Mouse (Mus musculus) hindbrain, embryonic 12.5 days (tissue): ENCODE data around the gene Smim6. TPM values are rescaled to one million over a fixed set of nuclear protein-coding genes. Genes with fewer than 3 reads are reported as not detected.

Experiments used
- ATAC-seq: fragments of 200-750 bp; cut with Nextera tagmentation; 2 replicates; pipeline ENCODE4 v1.8.0; 2017; ENCODE audit warnings: moderate TSS enrichment; ENCODE audit not compliant: low FRiP score
- H3K27ac ChIP-seq: fragments of 300-500 bp; sonication (generic); 2 replicates; pipeline ENCODE4 v1.5.1; 2016; ENCODE audit warnings: mild to moderate bottlenecking
- H3K27me3 ChIP-seq: fragments of 300-500 bp; sonication (generic); 2 replicates; pipeline ENCODE4 v1.6.1; 2016; ENCODE audit warnings: mild to moderate bottlenecking
- H3K36me3 ChIP-seq: fragments of 300-500 bp; sonication (generic); 2 replicates; pipeline ENCODE4 v1.6.1; 2016; ENCODE audit warnings: mild to moderate bottlenecking
- H3K4me1 ChIP-seq: fragments of 300-500 bp; sonication (generic); 2 replicates; pipeline ENCODE4 v1.6.1; 2016
- H3K4me2 ChIP-seq: fragments of 300-500 bp; sonication (generic); replicated peaks from 2 replicates; pipeline ENCODE4 v1.6.1; 2016; ENCODE audit warnings: mild to moderate bottlenecking
- H3K4me3 ChIP-seq: fragments of 300-500 bp; sonication (generic); 2 replicates; pipeline ENCODE4 v1.5.1; 2016; ENCODE audit warnings: mild to moderate bottlenecking
- H3K9ac ChIP-seq: fragments of 300-500 bp; sonication (generic); 2 replicates; pipeline ENCODE4 v1.6.1; 2016; ENCODE audit warnings: mild to moderate bottlenecking, moderate library complexity
- H3K9me3 ChIP-seq: fragments of 300-500 bp; sonication (generic); replicated peaks from 2 replicates; pipeline ENCODE4 v1.6.1; 2016; ENCODE audit warnings: mild to moderate bottlenecking
- WGBS: fragments of 180-500 bp; shearing (Covaris S2); methylation state at CpG from one replicate; pipeline ENCODE4 v1.1.7; 2016; 5-methylcytosine and 5-hydroxymethylcytosine counted together
- polyA plus RNA-seq: library from polyadenylated mRNA; unstranded; fragments of >200 nt; fragmentation: Nextera tagmentation; extraction: Ambion mirVana; gene quantifications from 2 replicates; pipeline ENCODE4 v1.2.1, GENCODE M21; 2016

Smim6 gene
- polyA plus RNA-seq, 1 experiment from 2014 or later = 1.3 TPM

- 88% methylated on average over 5 of the region's 5 CpGs for WGBS
- no peak for ATAC-seq
These were observed 23.8 kb upstream of the Smim6 start for GRCm38 (mm10) chr11:115888020-115888419.

GRCm38 (mm10) chr11:115889159-115889558, 22.7 kb upstream of the Smim6 start:
- no peaks in the 10 kb centered on the region for H3K9me3 ChIP-seq
- H3K27ac ChIP-seq = no peak overlapping the region
- no peak for ATAC-seq
- H3K4me1 ChIP-seq = no peaks in the 10 kb centered on the region
- no peak overlapping the region for H3K4me2 ChIP-seq
- WGBS = 86% methylated on average over 6 of the region's 6 CpGs
- H3K9ac ChIP-seq = no peak overlapping the region
- H3K36me3 ChIP-seq = peaks cover 19% of the 10 kb centered on the region
- H3K27me3 ChIP-seq = 0 out of 2 replicates have a peak, but pooled peaks cover 3% of the 10 kb centered on the region
- H3K4me3 ChIP-seq = no peak overlapping the region

More at GRCm38 (mm10) chr11:115888020-115888419, 23.8 kb upstream of the Smim6 start:
- Histone ChIP-seq H3K4me2 (no peak overlapping the region), H3K27ac (no peak overlapping the region), H3K9me3 (no peaks in the 10 kb centered on the region), H3K36me3 (peaks cover 8% of the 10 kb centered on the region; the same call in 1 of the 2 replicates), H3K4me1 (no peaks in the 10 kb centered on the region), H3K4me3 (no peak overlapping the region), H3K9ac (no peak overlapping the region), H3K27me3 (peaks cover 13% of the 10 kb centered on the region)

GRCm38 (mm10) chr11:115892213-115892612, 19.6 kb upstream of the Smim6 start:
- H3K27ac ChIP-seq = no peak overlapping the region

GRCm38 (mm10) chr11:115893071-115893470, 18.7 kb upstream of the Smim6 start:
- Histone ChIP-seq H3K9ac (no peak overlapping the region), H3K4me3 (no peak overlapping the region), H3K9me3 (no peaks in the 10 kb centered on the region), H3K36me3 (peaks cover 48% of the 10 kb centered on the region), H3K4me2 (no peak overlapping the region), H3K27ac (no peak overlapping the region), H3K4me1 (0 out of 2 replicates have a peak, but pooled peaks cover 2% of the 10 kb centered on the region), H3K27me3 (no peaks in the 10 kb centered on the region)
- WGBS = 85% methylated on average over 9 of the region's 9 CpGs
- no peak for ATAC-seq

More at GRCm38 (mm10) chr11:115892213-115892612, 19.6 kb upstream of the Smim6 start:
- H3K4me3 ChIP-seq = no peak overlapping the region
- no peak overlapping the region for H3K9ac ChIP-seq
- WGBS = 52% methylated on average over 6 of the region's 6 CpGs
- no peak for ATAC-seq
- no peaks in the 10 kb centered on the region for H3K27me3 ChIP-seq
- no peaks in the 10 kb centered on the region for H3K9me3 ChIP-seq
- H3K4me1 ChIP-seq = 0 out of 2 replicates have a peak, but pooled peaks cover 2% of the 10 kb centered on the region
- no peak overlapping the region for H3K4me2 ChIP-seq
- peaks cover 48% of the 10 kb centered on the region for H3K36me3 ChIP-seq

- H3K4me2 ChIP-seq = no peak overlapping the region
- 76% methylated on average over 14 of the region's 14 CpGs for WGBS
- no peaks in the 10 kb centered on the region for H3K9me3 ChIP-seq
- H3K27me3 ChIP-seq = no peaks in the 10 kb centered on the region
- H3K36me3 ChIP-seq = peaks cover 48% of the 10 kb centered on the region
- no peak overlapping the region for H3K27ac ChIP-seq
- H3K4me1 ChIP-seq = peaks cover 11% of the 10 kb centered on the region
- ATAC-seq = no peak
- no peak overlapping the region for H3K4me3 ChIP-seq
- no peak overlapping the region for H3K9ac ChIP-seq
These were observed 16.9 kb upstream of the Smim6 start for GRCm38 (mm10) chr11:115894755-115895520.

- H3K4me2 ChIP-seq = no peak overlapping the region
- H3K9me3 ChIP-seq = no peaks in the 10 kb centered on the region
- peaks cover 27% of the 10 kb centered on the region for H3K4me1 ChIP-seq
- no peaks in the 10 kb centered on the region for H3K27me3 ChIP-seq
- no peak overlapping the region for H3K27ac ChIP-seq
- no peak overlapping the region for H3K4me3 ChIP-seq
- H3K9ac ChIP-seq = no peak overlapping the region
- peaks cover 36% of the 10 kb centered on the region for H3K36me3 ChIP-seq
- ATAC-seq = no peak
- WGBS = 81% methylated on average over 7 of the region's 7 CpGs
These were observed 13.4 kb upstream of the Smim6 start for GRCm38 (mm10) chr11:115898446-115898845.

GRCm38 (mm10) chr11:115898886-115899285, 12.9 kb upstream of the Smim6 start:
- Histone ChIP-seq H3K36me3 (peaks cover 31% of the 10 kb centered on the region), H3K4me3 (no peak overlapping the region), H3K9me3 (no peaks in the 10 kb centered on the region), H3K27me3 (no peaks in the 10 kb centered on the region), H3K4me2 (no peak overlapping the region), H3K4me1 (peaks cover 30% of the 10 kb centered on the region), H3K9ac (no peak overlapping the region), H3K27ac (peak overlapping the region; percentile 44)
- ATAC-seq = no peak
- WGBS = 15% methylated on average over 4 of the region's 4 CpGs

- Histone ChIP-seq H3K4me3 (no peak within 1 kb of the TSS), H3K9ac (no peak within 1 kb of the TSS; the same call in 1 of the 2 replicates), H3K4me1 (peaks cover 34% of the 10 kb centered on the region), H3K27me3 (no peaks in the 10 kb centered on the region), H3K9me3 (no peaks in the 10 kb centered on the region), H3K36me3 (peaks cover 23% of the 10 kb centered on the region), H3K27ac (peak within 1 kb of the TSS; percentile 44), H3K4me2 (no peak within 1 kb of the TSS)
- WGBS = 27% methylated on average over 16 of the region's 16 CpGs
- no peak; the same call in 1 of the 2 replicates for ATAC-seq
These were observed 12.1 kb upstream of the Smim6 start, which contains the start of gene Smim5 for GRCm38 (mm10) chr11:115899486-115900266. Smim5 (plus strand) TSS chr11:115899966.

GRCm38 (mm10) chr11:115900561-115901337, 11.1 kb upstream of the Smim6 start:
- Histone ChIP-seq H3K4me3 (no peak overlapping the region), H3K9me3 (no peaks in the 10 kb centered on the region), H3K4me1 (peaks cover 40% of the 10 kb centered on the region), H3K36me3 (peaks cover 13% of the 10 kb centered on the region), H3K4me2 (no peak overlapping the region), H3K27me3 (no peaks in the 10 kb centered on the region), H3K27ac (no peak overlapping the region; the same call in 1 of the 2 replicates), H3K9ac (no peak overlapping the region)
- no peak for ATAC-seq
- WGBS = 71% methylated on average over 8 of the region's 8 CpGs

GRCm38 (mm10) chr11:115901338-115902161, 10.3 kb upstream of the Smim6 start:
- no peak overlapping the region for H3K4me2 ChIP-seq
- peaks cover 5% of the 10 kb centered on the region for H3K36me3 ChIP-seq
- H3K4me1 ChIP-seq = peaks cover 40% of the 10 kb centered on the region
- H3K9ac ChIP-seq = no peak overlapping the region
- no peaks in the 10 kb centered on the region for H3K9me3 ChIP-seq
- 86% methylated on average over 9 of the region's 9 CpGs for WGBS
- no peaks in the 10 kb centered on the region for H3K27me3 ChIP-seq
- no peak overlapping the region for H3K4me3 ChIP-seq
- no peak for ATAC-seq
- H3K27ac ChIP-seq = no peak overlapping the region

GRCm38 (mm10) chr11:115902177-115902576, 9.6 kb upstream of the Smim6 start:
- Histone ChIP-seq H3K36me3 (no peaks in the 10 kb centered on the region), H3K27me3 (no peaks in the 10 kb centered on the region), H3K4me1 (peaks cover 40% of the 10 kb centered on the region), H3K9me3 (no peaks in the 10 kb centered on the region), H3K4me2 (no peak overlapping the region), H3K27ac (no peak overlapping the region; the same call in 1 of the 2 replicates), H3K9ac (no peak overlapping the region), H3K4me3 (no peak overlapping the region)
- WGBS = 79% methylated on average over 5 of the region's 5 CpGs
- no peak for ATAC-seq
